Mouse (Mus musculus): ENCODE data around the gene Ptpre. TPM values are rescaled to one million over a fixed set of nuclear protein-coding genes. Genes with fewer than 3 reads are reported as not detected.

Ptpre gene
- polyA plus RNA-seq, 1 experiment from 2014 or later = 3.1 TPM

DNA sequence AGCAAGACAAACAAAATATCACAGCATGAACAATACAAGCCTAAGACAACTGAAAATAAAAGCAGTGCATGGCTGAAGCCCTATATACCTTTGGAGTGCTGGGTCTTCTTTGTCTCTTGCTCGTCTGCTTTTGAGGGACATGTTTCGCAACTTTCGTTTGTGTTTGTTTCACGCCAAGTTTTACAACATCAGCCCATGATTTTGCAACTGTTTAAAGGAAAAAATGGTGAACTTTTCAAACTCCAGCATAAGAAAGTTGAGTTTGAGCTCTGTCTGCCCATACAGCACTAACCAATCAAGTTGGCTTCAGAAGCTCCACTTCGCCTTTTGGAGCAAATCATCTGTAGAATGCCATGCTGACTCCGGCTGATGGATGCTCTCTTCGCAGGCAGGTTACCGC is 167.0 kb downstream of the Ptpre start:
- H3K9me3 ChIP-seq (replicated peaks; ENCODE audit: control insufficient read depth, low read length) = no peaks in the 10 kb centered on the region
- no peak overlapping the region for H3K9ac ChIP-seq (ENCODE audit: low read length)
- no peak overlapping the region for H3K4me3 ChIP-seq (ENCODE audit: low read length)
- H3K4me2 ChIP-seq (ENCODE audit: low read depth, low read length) = no peak overlapping the region
- H3K27me3 ChIP-seq (ENCODE audit: control insufficient read depth, insufficient read depth, low read length) = no peaks in the 10 kb centered on the region
- ATAC-seq (replicated peaks; ENCODE audit: extremely low read depth, insufficient read depth, low FRiP score) = no peak
- H3K4me1 ChIP-seq (ENCODE audit: control insufficient read depth, insufficient read depth, low read length) = peaks cover 7% of the 10 kb centered on the region
- WGBS = 93% methylated on average over 8 of the region's 8 CpGs
- H3K36me3 ChIP-seq (ENCODE audit: control insufficient read depth, insufficient read depth) = peaks cover 61% of the 10 kb centered on the region
- no peak overlapping the region for H3K27ac ChIP-seq (ENCODE audit: low read length)

DNA sequence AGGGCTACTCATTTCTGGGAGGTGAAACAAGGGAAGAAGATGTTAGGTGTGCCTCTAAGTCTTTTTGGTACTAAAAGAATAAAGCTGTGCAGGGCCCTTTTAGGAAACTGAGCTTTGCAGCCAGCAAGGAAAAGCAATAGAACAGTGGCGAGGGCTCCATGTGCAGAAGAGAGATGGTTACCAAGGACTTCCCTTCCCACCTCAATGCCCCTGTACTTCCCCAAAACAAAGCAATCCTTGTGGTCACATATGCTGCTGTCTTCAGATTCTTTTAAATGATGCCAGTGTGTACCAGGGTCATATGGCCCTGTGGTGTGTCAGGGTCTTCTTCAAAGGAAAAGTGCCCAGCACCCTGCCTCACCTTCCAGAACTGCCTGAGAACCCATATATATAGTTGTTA is 167.8 kb downstream of the Ptpre start:
- Histone ChIP-seq H3K4me1 (ENCODE audit: control insufficient read depth, insufficient read depth, low read length) (peaks cover 2% of the 10 kb centered on the region), H3K9me3 (replicated peaks; ENCODE audit: control insufficient read depth, low read length) (no peaks in the 10 kb centered on the region), H3K9ac (ENCODE audit: low read length) (no peak overlapping the region), H3K4me3 (ENCODE audit: low read length) (no peak overlapping the region), H3K4me2 (ENCODE audit: low read depth, low read length) (no peak overlapping the region), H3K36me3 (ENCODE audit: control insufficient read depth, insufficient read depth) (peaks cover 63% of the 10 kb centered on the region), H3K27me3 (ENCODE audit: control insufficient read depth, insufficient read depth, low read length) (no peaks in the 10 kb centered on the region), H3K27ac (ENCODE audit: low read length) (no peak overlapping the region)
- 87% methylated on average over 1 of the region's 1 CpGs for WGBS
- ATAC-seq (replicated peaks; ENCODE audit: extremely low read depth, insufficient read depth, low FRiP score) = no peak

DNA sequence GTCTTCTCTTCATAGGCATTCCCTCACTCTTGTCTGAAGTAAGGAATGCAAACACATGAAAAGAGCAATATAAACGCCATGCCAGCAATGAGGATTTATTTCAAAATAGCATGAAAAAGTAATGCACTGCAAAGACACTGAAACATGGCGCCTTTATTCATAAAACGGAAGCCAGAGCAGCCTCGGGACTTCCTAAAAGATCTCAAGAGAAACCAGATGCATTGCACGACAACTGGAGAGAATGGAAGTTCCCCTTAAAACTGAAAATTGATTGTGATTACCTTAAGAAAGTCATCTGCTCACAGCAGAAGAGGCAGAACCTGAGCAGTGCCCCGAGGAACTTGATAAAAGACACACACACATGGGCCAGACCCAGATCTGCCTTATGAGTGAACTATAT is 168.5 kb downstream of the Ptpre start:
- WGBS = 90% methylated on average over 6 of the region's 6 CpGs
- no peak for ATAC-seq (replicated peaks; ENCODE audit: extremely low read depth, insufficient read depth, low FRiP score)
- no peak overlapping the region for H3K9ac ChIP-seq (ENCODE audit: low read length)

DNA sequence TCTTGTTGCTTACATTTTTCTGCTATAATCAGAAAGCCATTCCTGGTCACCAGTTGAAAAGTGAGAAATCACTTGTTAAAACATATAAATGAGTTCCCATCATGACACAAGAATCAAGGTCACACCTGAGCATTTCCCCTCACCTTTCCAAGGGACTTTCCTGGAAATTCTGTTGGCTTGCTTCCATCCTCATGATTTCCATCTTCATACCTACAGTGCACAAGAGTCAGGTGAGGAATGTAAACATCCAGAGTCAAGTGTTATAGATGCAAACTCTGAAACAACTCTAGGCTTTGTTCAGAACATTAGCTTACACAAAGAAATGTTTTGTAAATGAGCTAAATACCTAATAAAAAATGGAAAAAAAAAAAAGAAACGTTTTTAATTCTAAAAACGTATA is 173.4 kb downstream of the Ptpre start:
- H3K9ac ChIP-seq (ENCODE audit: low read length) = no peak overlapping the region
- no peaks in the 10 kb centered on the region for H3K27me3 ChIP-seq (ENCODE audit: control insufficient read depth, insufficient read depth, low read length)
- H3K27ac ChIP-seq (ENCODE audit: low read length) = no peak overlapping the region
- 71% methylated on average over 2 of the region's 2 CpGs for WGBS
- H3K4me3 ChIP-seq (ENCODE audit: low read length) = no peak overlapping the region
- no peaks in the 10 kb centered on the region for H3K9me3 ChIP-seq (replicated peaks; ENCODE audit: control insufficient read depth, low read length)
- H3K4me1 ChIP-seq (ENCODE audit: control insufficient read depth, insufficient read depth, low read length) = peaks cover 7% of the 10 kb centered on the region; the same call in 1 of the 2 replicates
- no peak overlapping the region for H3K4me2 ChIP-seq (ENCODE audit: low read depth, low read length)
- no peak for ATAC-seq (replicated peaks; ENCODE audit: extremely low read depth, insufficient read depth, low FRiP score)
- peaks cover 28% of the 10 kb centered on the region for H3K36me3 ChIP-seq (ENCODE audit: control insufficient read depth, insufficient read depth)

More for the DNA sequence above, 168.5 kb downstream of the Ptpre start:
- Histone ChIP-seq H3K9me3 (replicated peaks; ENCODE audit: control insufficient read depth, low read length) (no peaks in the 10 kb centered on the region), H3K27ac (ENCODE audit: low read length) (no peak overlapping the region), H3K27me3 (ENCODE audit: control insufficient read depth, insufficient read depth, low read length) (no peaks in the 10 kb centered on the region), H3K4me1 (ENCODE audit: control insufficient read depth, insufficient read depth, low read length) (no peaks in the 10 kb centered on the region), H3K4me3 (ENCODE audit: low read length) (no peak overlapping the region), H3K36me3 (ENCODE audit: control insufficient read depth, insufficient read depth) (peaks cover 58% of the 10 kb centered on the region), H3K4me2 (ENCODE audit: low read depth, low read length) (no peak overlapping the region)

DNA sequence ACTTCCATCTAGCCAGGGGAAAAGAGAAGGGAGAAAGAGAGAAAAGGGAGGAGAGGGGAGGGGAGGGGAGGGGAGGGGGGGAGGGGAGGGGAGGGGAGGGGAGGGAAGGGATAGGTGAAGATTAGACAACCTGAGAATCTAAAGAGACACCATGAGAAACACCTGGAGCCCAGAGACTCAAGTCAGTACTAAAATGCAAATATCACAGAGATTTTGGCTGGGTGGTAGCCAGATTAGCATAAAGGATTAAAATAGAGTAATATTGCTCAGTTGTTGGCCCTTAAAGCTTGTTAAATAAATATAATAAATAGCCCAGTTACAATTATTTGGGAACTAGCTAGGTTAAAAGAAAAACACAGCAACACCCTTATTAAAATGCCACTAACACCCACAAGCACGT is 175.3 kb downstream of the Ptpre start:
- no peaks in the 10 kb centered on the region for H3K27me3 ChIP-seq (ENCODE audit: control insufficient read depth, insufficient read depth, low read length)
- no peaks in the 10 kb centered on the region for H3K9me3 ChIP-seq (replicated peaks; ENCODE audit: control insufficient read depth, low read length)
- WGBS = 79% methylated on average over 1 of the region's 1 CpGs
- no peak overlapping the region for H3K27ac ChIP-seq (ENCODE audit: low read length)
- no peak for ATAC-seq (replicated peaks; ENCODE audit: extremely low read depth, insufficient read depth, low FRiP score)
- H3K4me1 ChIP-seq (ENCODE audit: control insufficient read depth, insufficient read depth, low read length) = peaks cover 12% of the 10 kb centered on the region
- no peak overlapping the region for H3K9ac ChIP-seq (ENCODE audit: low read length)
- 0 out of 2 replicates have a peak overlapping the region, but pooled peaks have one; percentile 37 for H3K4me3 ChIP-seq (ENCODE audit: low read length)
- H3K36me3 ChIP-seq (ENCODE audit: control insufficient read depth, insufficient read depth) = peaks cover 12% of the 10 kb centered on the region
- H3K4me2 ChIP-seq (ENCODE audit: low read depth, low read length) = peak overlapping the region; percentile 51

DNA sequence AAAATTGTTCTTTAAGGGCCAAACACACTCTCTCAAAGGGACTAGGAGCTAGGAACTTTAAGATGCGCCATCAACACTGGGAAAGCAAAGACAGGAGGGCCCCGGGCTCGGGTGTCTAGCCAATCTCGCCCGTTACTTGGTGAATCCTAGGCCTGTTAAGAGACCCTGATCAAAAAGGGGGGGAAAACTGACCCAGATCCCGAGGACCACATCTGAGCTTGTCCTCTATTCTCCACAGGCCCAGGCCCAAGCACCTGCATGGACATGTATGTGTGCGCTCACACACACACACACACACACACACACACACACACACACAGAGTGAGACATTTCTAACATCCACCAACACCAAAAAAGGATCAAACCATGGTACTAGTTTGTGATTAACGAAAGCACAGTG is 176.0 kb downstream of the Ptpre start:
- peaks cover 12% of the 10 kb centered on the region for H3K4me1 ChIP-seq (ENCODE audit: control insufficient read depth, insufficient read depth, low read length)
- peak overlapping the region; percentile 37 for H3K4me3 ChIP-seq (ENCODE audit: low read length)
- H3K27me3 ChIP-seq (ENCODE audit: control insufficient read depth, insufficient read depth, low read length) = no peaks in the 10 kb centered on the region
- peak overlapping the region; percentile 51 for H3K4me2 ChIP-seq (ENCODE audit: low read depth, low read length)
- 73% methylated on average over 8 of the region's 8 CpGs for whole genome bisulfite sequencing
- peaks cover 9% of the 10 kb centered on the region for H3K36me3 ChIP-seq (ENCODE audit: control insufficient read depth, insufficient read depth)
- no peaks in the 10 kb centered on the region for H3K9me3 ChIP-seq (replicated peaks; ENCODE audit: control insufficient read depth, low read length)
- H3K27ac ChIP-seq (ENCODE audit: low read length) = no peak overlapping the region
- ATAC-seq (replicated peaks; ENCODE audit: extremely low read depth, insufficient read depth, low FRiP score) = no peak
- peak overlapping the region; percentile 13 for H3K9ac ChIP-seq (ENCODE audit: low read length)

DNA sequence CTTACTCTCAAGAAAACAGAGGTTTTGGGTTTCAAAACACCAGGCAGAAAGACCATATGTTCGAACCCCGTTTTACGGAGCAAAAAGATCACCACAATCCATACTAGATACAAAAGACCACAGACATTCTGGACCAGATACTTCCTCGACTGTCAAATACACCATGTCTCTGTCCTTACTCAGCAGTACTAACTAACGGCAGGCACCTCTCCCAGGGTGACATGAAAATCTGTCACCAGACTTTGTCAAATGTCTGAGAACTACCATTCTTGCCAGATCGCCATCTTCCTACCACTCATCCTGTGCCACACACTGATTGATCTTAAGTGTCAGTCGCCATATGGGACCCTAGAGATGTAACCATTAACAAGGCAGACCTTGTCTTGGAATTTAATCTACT is 177.9 kb downstream of the Ptpre start:
- 3% methylated on average over 7 of the region's 7 CpGs for WGBS
- ATAC-seq (replicated peaks; ENCODE audit: extremely low read depth, insufficient read depth, low FRiP score) = no peak
- peaks cover 12% of the 10 kb centered on the region for H3K4me1 ChIP-seq (ENCODE audit: control insufficient read depth, insufficient read depth, low read length)
- peak overlapping the region; percentile 68 for H3K4me2 ChIP-seq (ENCODE audit: low read depth, low read length)
- no peaks in the 10 kb centered on the region for H3K9me3 ChIP-seq (replicated peaks; ENCODE audit: control insufficient read depth, low read length)
- 0 out of 2 replicates have a peak, but pooled peaks cover 1% of the 10 kb centered on the region for H3K36me3 ChIP-seq (ENCODE audit: control insufficient read depth, insufficient read depth)
- H3K27ac ChIP-seq (ENCODE audit: low read length) = peak overlapping the region; percentile 66; the same call in 1 of the 2 replicates
- H3K9ac ChIP-seq (ENCODE audit: low read length) = peak overlapping the region; percentile 90
- H3K4me3 ChIP-seq (ENCODE audit: low read length) = peak overlapping the region; percentile 82
- no peaks in the 10 kb centered on the region for H3K27me3 ChIP-seq (ENCODE audit: control insufficient read depth, insufficient read depth, low read length)

DNA sequence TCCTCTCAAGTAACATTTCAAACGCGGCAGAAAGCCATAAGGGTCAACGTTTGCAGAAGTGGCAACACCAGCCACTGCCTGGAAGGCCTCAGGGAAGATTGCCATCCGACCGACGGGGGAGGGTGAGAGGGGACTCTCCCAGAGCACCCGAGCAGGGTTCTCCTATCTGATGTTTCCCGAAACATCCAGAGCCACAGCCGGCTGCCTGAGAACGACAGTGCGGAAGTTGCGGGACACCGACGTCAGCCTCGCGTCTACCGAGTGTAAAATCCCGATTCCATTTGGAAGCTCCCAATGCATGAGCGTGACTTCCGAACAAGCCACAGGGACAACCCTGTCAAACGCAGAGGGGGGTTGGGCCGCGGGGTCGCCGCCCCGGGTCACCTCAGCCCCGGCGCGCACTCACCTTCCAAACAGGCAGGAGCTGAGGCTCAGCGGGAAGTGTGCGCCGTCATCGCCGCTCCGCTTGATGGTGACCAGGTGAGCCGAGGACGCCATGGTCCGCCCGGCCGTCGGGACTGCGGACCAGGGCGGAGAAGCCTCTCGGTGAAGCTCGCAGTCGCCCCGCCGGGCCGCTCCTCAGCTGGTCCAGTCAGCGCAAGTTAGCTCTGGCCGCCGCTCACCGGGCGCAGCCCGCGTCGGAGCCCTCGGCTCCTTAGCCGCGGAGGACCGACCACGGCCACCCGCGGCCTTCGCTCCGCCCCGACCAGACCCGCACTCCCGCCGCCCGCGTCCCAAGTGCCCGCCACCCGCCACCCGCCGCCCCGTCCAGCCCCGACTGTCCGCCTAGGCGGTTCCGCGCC is 178.6 kb downstream of the Ptpre start, which contains the start of gene Mki67:
Gene Mki67 (minus strand): TSS at position 720 of the 803 bp plus-strand sequence.
- H3K4me1 ChIP-seq (ENCODE audit: control insufficient read depth, insufficient read depth, low read length) = peaks cover 12% of the 10 kb centered on the region
- ATAC-seq (replicated peaks; ENCODE audit: extremely low read depth, insufficient read depth, low FRiP score) = peak; percentile 58

DNA sequence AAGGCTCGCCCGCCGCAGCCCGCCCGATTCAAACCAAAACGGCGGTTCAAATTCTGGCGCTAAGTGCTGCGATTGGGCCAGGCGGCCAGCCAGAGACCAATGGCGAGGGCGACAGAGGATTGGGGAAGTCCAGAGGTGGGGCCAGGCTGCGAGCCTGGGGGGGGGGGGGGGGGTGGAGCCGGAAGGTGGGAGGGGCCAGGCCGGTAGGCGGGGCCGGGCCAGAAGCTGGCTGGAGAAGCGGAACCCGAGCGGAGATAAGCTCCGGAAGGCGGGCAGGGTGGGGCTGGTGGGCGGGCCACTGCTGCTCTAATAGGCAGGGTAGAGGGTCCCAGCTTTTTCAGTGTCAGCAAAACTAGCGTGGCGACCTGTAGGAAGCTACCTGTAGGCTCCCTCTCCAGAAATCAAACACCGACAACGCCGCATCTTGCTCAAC is 179.2 kb downstream of the Ptpre start:
- under 1% methylated on average over 27 of the region's 28 CpGs for WGBS
- peak; percentile 96 for ATAC-seq (replicated peaks; ENCODE audit: extremely low read depth, insufficient read depth, low FRiP score)
- no peaks in the 10 kb centered on the region for H3K9me3 ChIP-seq (replicated peaks; ENCODE audit: control insufficient read depth, low read length)
- H3K4me2 ChIP-seq (ENCODE audit: low read depth, low read length) = peak overlapping the region; percentile 68
- peak overlapping the region; percentile 66 for H3K27ac ChIP-seq (ENCODE audit: low read length)
- H3K9ac ChIP-seq (ENCODE audit: low read length) = peak overlapping the region; percentile 90
- H3K4me3 ChIP-seq (ENCODE audit: low read length) = peak overlapping the region; percentile 82
- H3K36me3 ChIP-seq (ENCODE audit: control insufficient read depth, insufficient read depth) = no peaks in the 10 kb centered on the region
- peaks cover 12% of the 10 kb centered on the region for H3K4me1 ChIP-seq (ENCODE audit: control insufficient read depth, insufficient read depth, low read length)
- no peaks in the 10 kb centered on the region for H3K27me3 ChIP-seq (ENCODE audit: control insufficient read depth, insufficient read depth, low read length)

More for the DNA sequence above, 178.6 kb downstream of the Ptpre start, which contains the start of gene Mki67:
- no peaks in the 10 kb centered on the region for H3K9me3 ChIP-seq (replicated peaks; ENCODE audit: control insufficient read depth, low read length)
- H3K27ac ChIP-seq (ENCODE audit: low read length) = peak within 1 kb of the TSS; percentile 66
- WGBS = under 1% methylated on average over 66 of the region's 82 CpGs
- peak within 1 kb of the TSS; percentile 82 for H3K4me3 ChIP-seq (ENCODE audit: low read length)
- H3K27me3 ChIP-seq (ENCODE audit: control insufficient read depth, insufficient read depth, low read length) = no peaks in the 10 kb centered on the region
- peak within 1 kb of the TSS; percentile 90 for H3K9ac ChIP-seq (ENCODE audit: low read length)
- H3K36me3 ChIP-seq (ENCODE audit: control insufficient read depth, insufficient read depth) = no peaks in the 10 kb centered on the region
- H3K4me2 ChIP-seq (ENCODE audit: low read depth, low read length) = peak within 1 kb of the TSS; percentile 68

Measured in heart, embryonic 16.5 days (tissue).